Mouse (Mus musculus) limb, embryonic 10.5 days (tissue): Measurements from ENCODE around the gene Stip1. TPM values are rescaled to one million over a fixed set of nuclear protein-coding genes. Genes with fewer than 3 reads are reported as not detected.
"Not testable (repeated sequence)": the region's sequence is repeated elsewhere in the genome, so short reads cannot be mapped to it uniquely, and the experiment has no call there.

Source experiments
- DNase-seq: peaks from one replicate; pipeline ENCODE4 v3.0.0-alpha.2; 2017; ENCODE audit warnings: low spot score
- H3K27ac ChIP-seq: fragments of 300-500 bp; sonication (generic); 2 replicates; pipeline ENCODE4 v1.5.1; 2016; ENCODE audit warnings: mild to moderate bottlenecking
- H3K27me3 ChIP-seq: fragments of 300-500 bp; sonication (generic); 2 replicates; pipeline ENCODE4 v1.6.1; 2016; ENCODE audit warnings: low read depth, mild to moderate bottlenecking; ENCODE audit not compliant: poor library complexity, severe bottlenecking
- H3K36me3 ChIP-seq: fragments of 300-500 bp; sonication (generic); 2 replicates; pipeline ENCODE4 v1.6.1; 2016; ENCODE audit warnings: mild to moderate bottlenecking, moderate library complexity
- H3K4me1 ChIP-seq: fragments of 300-500 bp; sonication (generic); 2 replicates; pipeline ENCODE4 v1.6.1; 2016
- H3K4me3 ChIP-seq: fragments of 300-500 bp; sonication (generic); 2 replicates; pipeline ENCODE4 v1.5.1; 2016; ENCODE audit warnings: mild to moderate bottlenecking, moderate library complexity
- H3K9me3 ChIP-seq: fragments of 300-500 bp; sonication (generic); replicated peaks from 2 replicates; pipeline ENCODE4 v1.6.1; 2016; ENCODE audit warnings: mild to moderate bottlenecking
- WGBS: fragments of 180-500 bp; shearing (Covaris S2); methylation state at CpG from one replicate; pipeline ENCODE4 v1.1.7; 2016; 5-methylcytosine and 5-hydroxymethylcytosine counted together
- polyA plus RNA-seq: library from polyadenylated mRNA; unstranded; fragments of >200 nt; fragmentation: Nextera tagmentation; extraction: Ambion mirVana; gene quantifications from 2 replicates; pipeline ENCODE4 v1.2.1, GENCODE M21; 2016

The Stip1 gene
- polyA plus RNA-seq, 1 experiment from 2014 or later: 455 TPM

GRCm38 (mm10) chr19:6994489-6994888, 45.3 kb downstream of the Stip1 start:
- 90% methylated on average over 8 of the region's 8 CpGs for WGBS
- Histone ChIP-seq H3K4me1 (peaks cover 46% of the 10 kb centered on the region), H3K27ac (no peak overlapping the region)

GRCm38 (mm10) chr19:6994002-6994401, 45.8 kb downstream of the Stip1 start:
- Histone ChIP-seq H3K9me3 (no peaks in the 10 kb centered on the region), H3K27me3 (no peaks in the 10 kb centered on the region), H3K36me3 (peaks cover 12% of the 10 kb centered on the region), H3K4me1 (peaks cover 46% of the 10 kb centered on the region), H3K4me3 (no peak overlapping the region), H3K27ac (no peak overlapping the region)
- WGBS: 91% methylated on average over 8 of the region's 8 CpGs
- no peak for DNase-seq

More at GRCm38 (mm10) chr19:6994489-6994888, 45.3 kb downstream of the Stip1 start:
- Histone ChIP-seq H3K9me3 (no peaks in the 10 kb centered on the region), H3K27me3 (no peaks in the 10 kb centered on the region), H3K4me3 (peak overlapping the region; percentile 60; the same call in 1 of the 2 replicates), H3K36me3 (peaks cover 17% of the 10 kb centered on the region)
- no peak for DNase-seq

- Histone ChIP-seq H3K27ac (peak overlapping the region; percentile 86), H3K9me3 (no peaks in the 10 kb centered on the region), H3K27me3 (no peaks in the 10 kb centered on the region), H3K4me1 (peaks cover 49% of the 10 kb centered on the region), H3K4me3 (peak overlapping the region; percentile 69), H3K36me3 (peaks cover 4% of the 10 kb centered on the region)
- 64% methylated on average over 14 of the region's 14 CpGs for WGBS
- DNase-seq: no peak
Observed at GRCm38 (mm10) chr19:6993011-6993770, 46.6 kb downstream of the Stip1 start.

- Histone ChIP-seq H3K4me1 (peaks cover 58% of the 10 kb centered on the region), H3K4me3 (peak within 1 kb of the TSS; percentile 69), H3K36me3 (no peaks in the 10 kb centered on the region), H3K9me3 (no peaks in the 10 kb centered on the region), H3K27me3 (no peaks in the 10 kb centered on the region), H3K27ac (peak within 1 kb of the TSS; percentile 86)
- DNase-seq: peak; percentile 95
- 3% methylated on average over 37 of the region's 37 CpGs for WGBS
Observed at GRCm38 (mm10) chr19:6992011-6992858, 47.5 kb downstream of the Stip1 start, which contains the start of gene Dnajc4. Gene Dnajc4 (minus strand): TSS chr19:6992572.

- not testable (repeated sequence) for H3K27me3 ChIP-seq, H3K4me3 ChIP-seq, H3K36me3 ChIP-seq, DNase-seq, H3K27ac ChIP-seq, H3K9me3 ChIP-seq
- H3K4me1 ChIP-seq: peaks cover 61% of the 10 kb centered on the region
- 92% methylated on average over 6 of the region's 6 CpGs for WGBS
Observed at GRCm38 (mm10) chr19:6991166-6991565, 48.6 kb downstream of the Stip1 start.

- Histone ChIP-seq H3K4me1 (peaks cover 61% of the 10 kb centered on the region), H3K4me3 (no peak overlapping the region), H3K27ac (no peak overlapping the region), H3K36me3 (peaks cover 6% of the 10 kb centered on the region), H3K9me3 (no peaks in the 10 kb centered on the region), H3K27me3 (no peaks in the 10 kb centered on the region)
- WGBS: 92% methylated on average over 6 of the region's 6 CpGs
- no peak for DNase-seq
Observed at GRCm38 (mm10) chr19:6990712-6991111, 49.1 kb downstream of the Stip1 start.

- peaks cover 18% of the 10 kb centered on the region for H3K36me3 ChIP-seq
- DNase-seq: no peak
- 86% methylated on average over 8 of the region's 8 CpGs for WGBS
- no peaks in the 10 kb centered on the region for H3K27me3 ChIP-seq
- peaks cover 53% of the 10 kb centered on the region for H3K4me1 ChIP-seq
- H3K4me3 ChIP-seq: no peak overlapping the region
- H3K9me3 ChIP-seq: no peaks in the 10 kb centered on the region
- H3K27ac ChIP-seq: no peak overlapping the region
Observed at GRCm38 (mm10) chr19:6989251-6989650, 50.5 kb downstream of the Stip1 start.

- DNase-seq: no peak
- Histone ChIP-seq H3K4me3 (peak overlapping the region; percentile 96), H3K9me3 (no peaks in the 10 kb centered on the region), H3K36me3 (peaks cover 31% of the 10 kb centered on the region), H3K4me1 (peaks cover 43% of the 10 kb centered on the region), H3K27me3 (no peaks in the 10 kb centered on the region), H3K27ac (peak overlapping the region; percentile 98)
- WGBS: 4% methylated on average over 8 of the region's 8 CpGs
Observed at GRCm38 (mm10) chr19:6987904-6988285, 51.9 kb downstream of the Stip1 start.

GRCm38 (mm10) chr19:6987061-6987903, 52.5 kb downstream of the Stip1 start, which contains the start of gene Vegfb:
Gene Vegfb (minus strand): TSS chr19:6987651.
- Histone ChIP-seq H3K27ac (peak within 1 kb of the TSS; percentile 98), H3K9me3 (no peaks in the 10 kb centered on the region), H3K36me3 (peaks cover 37% of the 10 kb centered on the region), H3K27me3 (no peaks in the 10 kb centered on the region), H3K4me1 (peaks cover 40% of the 10 kb centered on the region), H3K4me3 (peak within 1 kb of the TSS; percentile 96)
- DNase-seq: peak; percentile 82
- under 1% methylated on average over 82 of the region's 85 CpGs for WGBS

GRCm38 (mm10) chr19:6985951-6986708, 53.6 kb downstream of the Stip1 start:
- H3K27ac ChIP-seq: 0 out of 2 replicates have a peak overlapping the region, but pooled peaks have one; percentile 3
- H3K4me1 ChIP-seq: peaks cover 33% of the 10 kb centered on the region
- H3K36me3 ChIP-seq: peaks cover 44% of the 10 kb centered on the region
- 85% methylated on average over 10 of the region's 10 CpGs for WGBS
- peak overlapping the region; percentile 96 for H3K4me3 ChIP-seq
- H3K9me3 ChIP-seq: no peaks in the 10 kb centered on the region
- DNase-seq: no peak
- no peaks in the 10 kb centered on the region for H3K27me3 ChIP-seq

GRCm38 (mm10) chr19:6985300-6985699, 54.5 kb downstream of the Stip1 start:
- Histone ChIP-seq H3K4me3 (0 out of 2 replicates have a peak overlapping the region, but pooled peaks have one; percentile 96), H3K27me3 (no peaks in the 10 kb centered on the region), H3K9me3 (no peaks in the 10 kb centered on the region), H3K36me3 (peaks cover 44% of the 10 kb centered on the region), H3K27ac (no peak overlapping the region), H3K4me1 (peaks cover 38% of the 10 kb centered on the region)
- WGBS: 80% methylated on average over 19 of the region's 19 CpGs
- no peak for DNase-seq

- WGBS: 97% methylated on average over 5 of the region's 5 CpGs
- Histone ChIP-seq H3K27ac (no peak overlapping the region), H3K4me1 (peaks cover 50% of the 10 kb centered on the region), H3K9me3 (no peaks in the 10 kb centered on the region), H3K27me3 (no peaks in the 10 kb centered on the region), H3K4me3 (no peak overlapping the region), H3K36me3 (peaks cover 49% of the 10 kb centered on the region)
- DNase-seq: no peak
Observed at GRCm38 (mm10) chr19:6983621-6984020, 56.1 kb downstream of the Stip1 start.
